ENCODE assay signal across 12 mouse cellular contexts in genomic region chr8:39218716-39219115, GRCm38 (mm10).
"Had no signal": no experiment of that assay in that cellular context is flagged by ENCODE, and none has a peak within 500 bp of the region (broad histone marks: within the 10 kb centered on the region; RNA-seq: fewer than 3 reads in every experiment).

No protein-coding gene starts in this region.

- DNase-seq: kidney, adult 18-20 months; kidney, postnatal 10 days; kidney, postnatal 4 days; lung, embryonic 14.5 days; lung, postnatal 10 days; lung, postnatal 4 days; retina, postnatal 1 day; thymus, adult 2 months; thymus, postnatal 25 days had no signal

- ATAC-seq: intestine, embryonic 15.5 days; liver, embryonic 12.5 days; midbrain, embryonic 15.5 days had no signal
